Mouse (Mus musculus): ENCODE measurements around the gene Bbs9. TPM values are rescaled to one million over a fixed set of nuclear protein-coding genes. Genes with fewer than 3 reads are reported as not detected.

Bbs9 gene
- polyA plus RNA-seq, 1 experiment from 2014 or later = 13.4 TPM

- no peak overlapping the region for H3K27ac ChIP-seq (replicated peaks; ENCODE audit: low read depth, low read length)
- no peaks in the 10 kb centered on the region for H3K27me3 ChIP-seq (replicated peaks; ENCODE audit: control insufficient read depth, insufficient read depth, low read length)
- ATAC-seq (ENCODE audit: low read depth) (no peak), DNase-seq (ENCODE audit: low spot score) (no peak)
- 87% methylated on average over 3 of the region's 3 CpGs for WGBS
- no peaks in the 10 kb centered on the region for H3K9me3 ChIP-seq (ENCODE audit: control insufficient read depth, low read length)
- H3K4me3 ChIP-seq (ENCODE audit: low read depth, low read length) = no peak overlapping the region
- H3K4me2 ChIP-seq (ENCODE audit: low read depth, low read length) = no peak overlapping the region
- peaks cover 5% of the 10 kb centered on the region; the same call in 1 of the 2 replicates for H3K4me1 ChIP-seq (ENCODE audit: control insufficient read depth, insufficient read depth, low read length)
- no peaks in the 10 kb centered on the region for H3K36me3 ChIP-seq (ENCODE audit: control insufficient read depth, insufficient read depth, low read length)
- no peak overlapping the region for H3K9ac ChIP-seq (ENCODE audit: low read depth, low read length)
Observed at GRCm38 (mm10) chr9:22771785-22772184, 296.3 kb downstream of the Bbs9 start.

GRCm38 (mm10) chr9:22776246-22776961 is 300.9 kb downstream of the Bbs9 start:
- Histone ChIP-seq H3K4me3 (ENCODE audit: low read depth, low read length) (no peak overlapping the region), H3K36me3 (ENCODE audit: control insufficient read depth, insufficient read depth, low read length) (no peaks in the 10 kb centered on the region), H3K27ac (replicated peaks; ENCODE audit: low read depth, low read length) (no peak overlapping the region), H3K9ac (ENCODE audit: low read depth, low read length) (no peak overlapping the region), H3K27me3 (replicated peaks; ENCODE audit: control insufficient read depth, insufficient read depth, low read length) (no peaks in the 10 kb centered on the region), H3K9me3 (ENCODE audit: control insufficient read depth, low read length) (no peaks in the 10 kb centered on the region), H3K4me1 (ENCODE audit: control insufficient read depth, insufficient read depth, low read length) (no peaks in the 10 kb centered on the region), H3K4me2 (ENCODE audit: low read depth, low read length) (no peak overlapping the region)
- ATAC-seq (ENCODE audit: low read depth) (no peak), DNase-seq (ENCODE audit: low spot score) (no peak)
- WGBS = 85% methylated on average over 5 of the region's 5 CpGs

GRCm38 (mm10) chr9:22777425-22777824 is 301.9 kb downstream of the Bbs9 start:
- ATAC-seq (ENCODE audit: low read depth) (no peak), DNase-seq (ENCODE audit: low spot score) (no peak)
- Histone ChIP-seq H3K36me3 (ENCODE audit: control insufficient read depth, insufficient read depth, low read length) (no peaks in the 10 kb centered on the region), H3K27ac (replicated peaks; ENCODE audit: low read depth, low read length) (no peak overlapping the region), H3K27me3 (replicated peaks; ENCODE audit: control insufficient read depth, insufficient read depth, low read length) (no peaks in the 10 kb centered on the region), H3K9me3 (ENCODE audit: control insufficient read depth, low read length) (no peaks in the 10 kb centered on the region), H3K4me1 (ENCODE audit: control insufficient read depth, insufficient read depth, low read length) (no peaks in the 10 kb centered on the region), H3K4me3 (ENCODE audit: low read depth, low read length) (no peak overlapping the region), H3K9ac (ENCODE audit: low read depth, low read length) (no peak overlapping the region), H3K4me2 (ENCODE audit: low read depth, low read length) (no peak overlapping the region)
- 90% methylated on average over 7 of the region's 7 CpGs for WGBS

GRCm38 (mm10) chr9:22779631-22780030 is 304.1 kb downstream of the Bbs9 start:
- Histone ChIP-seq H3K9ac (ENCODE audit: low read depth, low read length) (no peak overlapping the region), H3K4me3 (ENCODE audit: low read depth, low read length) (no peak overlapping the region), H3K36me3 (ENCODE audit: control insufficient read depth, insufficient read depth, low read length) (no peaks in the 10 kb centered on the region), H3K27ac (replicated peaks; ENCODE audit: low read depth, low read length) (no peak overlapping the region), H3K9me3 (ENCODE audit: control insufficient read depth, low read length) (no peaks in the 10 kb centered on the region), H3K4me2 (ENCODE audit: low read depth, low read length) (no peak overlapping the region), H3K4me1 (ENCODE audit: control insufficient read depth, insufficient read depth, low read length) (no peaks in the 10 kb centered on the region), H3K27me3 (replicated peaks; ENCODE audit: control insufficient read depth, insufficient read depth, low read length) (no peaks in the 10 kb centered on the region)
- no peak for DNase-seq (ENCODE audit: low spot score)
- ATAC-seq (ENCODE audit: low read depth) = no peak
- 86% methylated on average over 6 of the region's 6 CpGs for WGBS

GRCm38 (mm10) chr9:22786006-22786405 is 310.5 kb downstream of the Bbs9 start:
- DNase-seq (ENCODE audit: low spot score) (no peak), ATAC-seq (ENCODE audit: low read depth) (no peak)
- Histone ChIP-seq H3K27ac (replicated peaks; ENCODE audit: low read depth, low read length) (no peak overlapping the region), H3K4me3 (ENCODE audit: low read depth, low read length) (no peak overlapping the region), H3K4me2 (ENCODE audit: low read depth, low read length) (no peak overlapping the region), H3K27me3 (replicated peaks; ENCODE audit: control insufficient read depth, insufficient read depth, low read length) (no peaks in the 10 kb centered on the region), H3K4me1 (ENCODE audit: control insufficient read depth, insufficient read depth, low read length) (peaks cover 4% of the 10 kb centered on the region; the same call in 1 of the 2 replicates), H3K9ac (ENCODE audit: low read depth, low read length) (no peak overlapping the region), H3K9me3 (ENCODE audit: control insufficient read depth, low read length) (no peaks in the 10 kb centered on the region), H3K36me3 (ENCODE audit: control insufficient read depth, insufficient read depth, low read length) (no peaks in the 10 kb centered on the region)
- WGBS = 87% methylated on average over 4 of the region's 4 CpGs

GRCm38 (mm10) chr9:22788423-22788822 is 312.9 kb downstream of the Bbs9 start:
- no peaks in the 10 kb centered on the region for H3K9me3 ChIP-seq (ENCODE audit: control insufficient read depth, low read length)
- H3K4me2 ChIP-seq (ENCODE audit: low read depth, low read length) = no peak overlapping the region
- no peaks in the 10 kb centered on the region for H3K36me3 ChIP-seq (ENCODE audit: control insufficient read depth, insufficient read depth, low read length)
- 95% methylated on average over 4 of the region's 4 CpGs for WGBS
- no peak for DNase-seq (ENCODE audit: low spot score)
- no peaks in the 10 kb centered on the region for H3K27me3 ChIP-seq (replicated peaks; ENCODE audit: control insufficient read depth, insufficient read depth, low read length)
- H3K27ac ChIP-seq (replicated peaks; ENCODE audit: low read depth, low read length) = no peak overlapping the region
- peaks cover 13% of the 10 kb centered on the region for H3K4me1 ChIP-seq (ENCODE audit: control insufficient read depth, insufficient read depth, low read length)
- no peak overlapping the region for H3K9ac ChIP-seq (ENCODE audit: low read depth, low read length)
- no peak for ATAC-seq (ENCODE audit: low read depth)
- no peak overlapping the region for H3K4me3 ChIP-seq (ENCODE audit: low read depth, low read length)

- Histone ChIP-seq H3K9me3 (ENCODE audit: control insufficient read depth, low read length) (no peaks in the 10 kb centered on the region), H3K4me1 (ENCODE audit: control insufficient read depth, insufficient read depth, low read length) (peaks cover 13% of the 10 kb centered on the region), H3K4me2 (ENCODE audit: low read depth, low read length) (no peak overlapping the region), H3K4me3 (ENCODE audit: low read depth, low read length) (no peak overlapping the region), H3K27ac (replicated peaks; ENCODE audit: low read depth, low read length) (no peak overlapping the region), H3K27me3 (replicated peaks; ENCODE audit: control insufficient read depth, insufficient read depth, low read length) (no peaks in the 10 kb centered on the region), H3K36me3 (ENCODE audit: control insufficient read depth, insufficient read depth, low read length) (no peaks in the 10 kb centered on the region), H3K9ac (ENCODE audit: low read depth, low read length) (no peak overlapping the region)
- DNase-seq (ENCODE audit: low spot score) (no peak), ATAC-seq (ENCODE audit: low read depth) (no peak)
- WGBS = 80% methylated on average over 4 of the region's 4 CpGs
Observed at GRCm38 (mm10) chr9:22788850-22789249, 313.3 kb downstream of the Bbs9 start.

- H3K9ac ChIP-seq (ENCODE audit: low read depth, low read length) = no peak overlapping the region
- 58% methylated on average over 9 of the region's 9 CpGs for whole genome bisulfite sequencing
- no peak overlapping the region for H3K27ac ChIP-seq (replicated peaks; ENCODE audit: low read depth, low read length)
- no peak overlapping the region for H3K4me2 ChIP-seq (ENCODE audit: low read depth, low read length)
- no peaks in the 10 kb centered on the region for H3K9me3 ChIP-seq (ENCODE audit: control insufficient read depth, low read length)
- ATAC-seq (ENCODE audit: low read depth) (no peak; the same call in 1 of the 2 replicates), DNase-seq (ENCODE audit: low spot score) (peak; percentile 59)
- H3K4me1 ChIP-seq (ENCODE audit: control insufficient read depth, insufficient read depth, low read length) = peaks cover 13% of the 10 kb centered on the region
- H3K36me3 ChIP-seq (ENCODE audit: control insufficient read depth, insufficient read depth, low read length) = no peaks in the 10 kb centered on the region
- H3K27me3 ChIP-seq (replicated peaks; ENCODE audit: control insufficient read depth, insufficient read depth, low read length) = no peaks in the 10 kb centered on the region
- no peak overlapping the region for H3K4me3 ChIP-seq (ENCODE audit: low read depth, low read length)
Observed at GRCm38 (mm10) chr9:22789380-22790168, 314.1 kb downstream of the Bbs9 start.
